Mouse (Mus musculus): ENCODE measurements around the gene Hes5. TPM values are rescaled to one million over a fixed set of nuclear protein-coding genes. Genes with fewer than 3 reads are reported as not detected.
A peak's percentile ranks its signal among the peaks of the same experiment; 100 is the strongest.

Hes5 gene
- total and polyA plus RNA-seq, 3 experiments: not detected

DNA sequence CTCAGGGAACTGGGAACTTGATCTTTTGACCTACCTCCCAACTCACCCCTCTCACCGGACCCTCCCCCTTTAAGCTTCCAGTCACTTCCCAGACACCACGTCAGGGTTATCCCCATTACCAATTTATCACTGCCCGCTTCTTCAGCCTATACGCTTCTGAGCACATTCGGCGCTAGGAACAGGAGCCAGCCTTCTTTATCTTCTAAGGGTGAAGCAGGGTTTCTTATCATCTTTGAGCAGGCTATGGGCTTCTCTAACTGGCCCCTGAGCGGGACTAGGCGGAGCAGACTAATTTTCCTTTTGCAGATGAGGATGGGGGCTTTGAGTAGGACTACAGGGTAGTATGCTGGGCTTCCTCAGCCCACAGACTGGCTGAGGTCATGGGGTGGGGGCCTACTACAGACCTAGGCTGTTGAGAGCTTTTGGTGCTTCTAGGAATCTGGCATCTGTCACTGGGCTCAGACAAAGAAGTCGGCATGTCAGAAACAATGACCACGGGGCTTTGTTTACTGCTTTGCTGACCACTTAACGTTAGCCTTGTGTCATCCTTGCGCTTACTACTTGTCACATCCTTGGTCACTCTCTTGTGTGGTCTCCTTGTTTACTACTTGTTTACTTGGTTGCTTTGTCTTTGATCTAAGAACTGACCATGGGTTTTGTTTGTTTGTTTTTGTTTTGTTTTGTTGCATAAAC, 32.2 kb upstream of the Hes5 start, which contains the start of gene Tnfrsf14:
Gene Tnfrsf14 (minus strand): TSS at position 169 of the 693 bp plus-strand sequence.
- Histone ChIP-seq H3K9ac (ENCODE audit: control insufficient read depth, low read depth, low read length, poor library complexity, severe bottlenecking) (peak within 1 kb of the TSS; percentile 68), H3K4me1 (ENCODE audit: control insufficient read depth in 1 of 2, insufficient read depth in 2 of 2, low read length in 2 of 2) (peaks cover 3 to 24% of the 10 kb centered on the region in 2 experiments; a peak in 3 of 4 replicates), H3K79me2 (ENCODE audit: control insufficient read depth, insufficient read depth, low read length, poor library complexity) (no peaks in the 10 kb centered on the region; the same call in none of the 2 replicates), H3K27me3 (ENCODE audit: control insufficient read depth in 1 of 2, insufficient read depth in 2 of 2, low read length in 2 of 2) (no peaks in the 10 kb centered on the region; a peak in 1 of 4 replicates), H3K9me3 (replicated peaks; ENCODE audit: insufficient read depth, low read length) (no peaks in the 10 kb centered on the region), H3K27ac (ENCODE audit: control insufficient read depth, low read depth, low read length) (peak within 1 kb of the TSS; percentile 89), H3K4me3 (ENCODE audit: control insufficient read depth in 1 of 2, insufficient read depth in 1 of 2, low read depth in 2 of 2, low read length in 2 of 2) (peak within 1 kb of the TSS; percentile 58 to 76), H3K36me3 (ENCODE audit: control insufficient read depth in 1 of 2, insufficient read depth in 2 of 2, low read length in 2 of 2) (peaks cover 0 to 4% of the 10 kb centered on the region in 2 experiments; a peak in 1 of 4 replicates)
- peak; percentile 85 for DNase-seq (ENCODE audit: low read depth, low spot score)
- TF ChIP-seq EP300 (IDR thresholded peaks at IDR 0.05; ENCODE audit: low read depth in 1 of 2, low read length in 2 of 2) (peak; percentile 78 to 89), ZNF384 (IDR thresholded peaks at IDR 0.05; ENCODE audit: low read depth, low read length) (no peak), ZKSCAN1 (IDR thresholded peaks at IDR 0.05; ENCODE audit: low read depth, low read length) (no peak), MYC (IDR thresholded peaks at IDR 0.05; ENCODE audit: low read depth, low read length) (no peak), CHD2 (IDR thresholded peaks at IDR 0.05; ENCODE audit: low read length) (no peak), USF1 (IDR thresholded peaks at IDR 0.05; ENCODE audit: low read depth, low read length) (no peak), ZC3H11A (IDR thresholded peaks at IDR 0.05; ENCODE audit: low read depth, low read length) (no peak), MEF2A (IDR thresholded peaks at IDR 0.05; ENCODE audit: extremely low read depth, insufficient replicate concordance, low read depth, low read length, poor library complexity, severe bottlenecking) (no peak), MAX (IDR thresholded peaks at IDR 0.05; ENCODE audit: low read length) (no peak), BHLHE40 (IDR thresholded peaks at IDR 0.05; ENCODE audit: borderline replicate concordance, low read depth, low read length) (no peak; the same call in 1 of the 2 replicates), ELF1 (IDR thresholded peaks at IDR 0.05; ENCODE audit: low read depth, low read length) (0 out of 2 replicates have a peak, but pooled peaks have one; percentile 41), JUND (IDR thresholded peaks at IDR 0.05; ENCODE audit: low read depth, low read length) (no peak), SMC3 (IDR thresholded peaks at IDR 0.05; ENCODE audit: low read depth, low read length) (no peak), NRF1 (IDR thresholded peaks at IDR 0.05; ENCODE audit: insufficient read depth, low read depth, low read length, poor library complexity, severe bottlenecking) (no peak), POLR2AphosphoS5 (IDR thresholded peaks at IDR 0.05; ENCODE audit: borderline replicate concordance, low read depth, low read length) (no peak), POLR2A (IDR thresholded peaks at IDR 0.05; ENCODE audit: control insufficient read depth in 1 of 2, insufficient read depth in 1 of 2, low read depth in 1 of 2, low read length in 2 of 2, poor library complexity in 1 of 2) (peak in 1 of 2 experiments; percentile 78; a peak in 2 of 4 replicates), MAZ (IDR thresholded peaks at IDR 0.05; ENCODE audit: low read depth, low read length) (0 out of 2 replicates have a peak, but pooled peaks have one; percentile 22), POLR2AphosphoS2 (IDR thresholded peaks at IDR 0.05; ENCODE audit: low read length) (no peak), GATA1 (IDR thresholded peaks at IDR 0.05; ENCODE audit: low read depth, low read length) (peak; percentile 90), RAD21 (IDR thresholded peaks at IDR 0.05; ENCODE audit: low read depth, low read length) (no peak), RCOR1 (IDR thresholded peaks at IDR 0.05; ENCODE audit: low read depth, low read length) (peak; percentile 66), SIN3A (IDR thresholded peaks at IDR 0.05; ENCODE audit: low read length) (peak; percentile 55; the same call in 1 of the 2 replicates), KAT2A (conservative IDR thresholded peaks at IDR 0.05; ENCODE audit: low read depth, low read length) (no peak), TCF12 (IDR thresholded peaks at IDR 0.05; ENCODE audit: low read depth, low read length) (peak; percentile 91), TBP (IDR thresholded peaks at IDR 0.05; ENCODE audit: low read depth, low read length) (peak; percentile 84), MXI1 (IDR thresholded peaks at IDR 0.05; ENCODE audit: low read depth, low read length) (peak; percentile 79; the same call in 1 of the 2 replicates), CTCF (IDR thresholded peaks at IDR 0.05 in 2 of 3, conservative IDR thresholded peaks at IDR 0.05 in 1 of 3; ENCODE audit: control insufficient read depth in 1 of 3, insufficient read depth in 1 of 3, low read depth in 2 of 3, low read length in 3 of 3, poor library complexity in 1 of 3, severe bottlenecking in 1 of 3) (no peak), GABPA (IDR thresholded peaks at IDR 0.05; ENCODE audit: low read depth, low read length) (no peak), HCFC1 (IDR thresholded peaks at IDR 0.05; ENCODE audit: low read depth, low read length) (no peak), MAFK (IDR thresholded peaks at IDR 0.05; ENCODE audit: borderline replicate concordance, low read depth, low read length) (no peak), E2F4 (IDR thresholded peaks at IDR 0.05; ENCODE audit: borderline replicate concordance, low read depth, low read length) (no peak), TAL1 (IDR thresholded peaks at IDR 0.05; ENCODE audit: low read length) (peak; percentile 89), UBTF (IDR thresholded peaks at IDR 0.05; ENCODE audit: borderline replicate concordance, insufficient read depth, low read depth, low read length) (0 out of 2 replicates have a peak, but pooled peaks have one; percentile 63), CHD1 (IDR thresholded peaks at IDR 0.05; ENCODE audit: low read depth, low read length) (0 out of 2 replicates have a peak, but pooled peaks have one; percentile 22), NELFE (IDR thresholded peaks at IDR 0.05; ENCODE audit: low read depth, low read length) (peak; percentile 50), ETS1 (IDR thresholded peaks at IDR 0.05; ENCODE audit: low read depth, low read length) (peak; percentile 61)

All from MEL (cell line).